Mouse (Mus musculus): ENCODE data around the gene Vmn1r4. TPM values are rescaled to one million over a fixed set of nuclear protein-coding genes. Genes with fewer than 3 reads are reported as not detected.

Gene Vmn1r4
- total RNA-seq, 1 experiment from 2014 or later = 1.4 TPM

GRCm38 (mm10) chr6:56908397-56908796 is 15.4 kb upstream of the Vmn1r4 start:
- no peak; a peak in 1 of 4 replicates for ATAC-seq (replicated peaks in 1 of 2; ENCODE audit: insufficient read depth in 1 of 2, low FRiP score in 2 of 2, low TSS enrichment in 1 of 2, low read depth in 1 of 2, poor library complexity in 2 of 2, severe bottlenecking in 2 of 2)

GRCm38 (mm10) chr6:56908912-56909311 is 14.9 kb upstream of the Vmn1r4 start:
- ATAC-seq (replicated peaks in 1 of 2; ENCODE audit: insufficient read depth in 1 of 2, low FRiP score in 2 of 2, low TSS enrichment in 1 of 2, low read depth in 1 of 2, poor library complexity in 2 of 2, severe bottlenecking in 2 of 2) = peak; percentile 65 to 76

- ATAC-seq (replicated peaks in 1 of 2; ENCODE audit: insufficient read depth in 1 of 2, low FRiP score in 2 of 2, low TSS enrichment in 1 of 2, low read depth in 1 of 2, poor library complexity in 2 of 2, severe bottlenecking in 2 of 2) = no peak
Measured at GRCm38 (mm10) chr6:56910910-56911309, 12.9 kb upstream of the Vmn1r4 start.

GRCm38 (mm10) chr6:56913092-56913858 is 10.5 kb upstream of the Vmn1r4 start:
- ATAC-seq (replicated peaks in 1 of 2; ENCODE audit: insufficient read depth in 1 of 2, low FRiP score in 2 of 2, low TSS enrichment in 1 of 2, low read depth in 1 of 2, poor library complexity in 2 of 2, severe bottlenecking in 2 of 2) = peak; percentile 46 to 49

- ATAC-seq (replicated peaks in 1 of 2; ENCODE audit: insufficient read depth in 1 of 2, low FRiP score in 2 of 2, low TSS enrichment in 1 of 2, low read depth in 1 of 2, poor library complexity in 2 of 2, severe bottlenecking in 2 of 2) = no peak
Measured at GRCm38 (mm10) chr6:56916279-56916678, 7.5 kb upstream of the Vmn1r4 start.

- peak; percentile 12 to 21; a peak in 2 of 4 replicates for ATAC-seq (replicated peaks in 1 of 2; ENCODE audit: insufficient read depth in 1 of 2, low FRiP score in 2 of 2, low TSS enrichment in 1 of 2, low read depth in 1 of 2, poor library complexity in 2 of 2, severe bottlenecking in 2 of 2)
Measured at GRCm38 (mm10) chr6:56917578-56918368, 6.0 kb upstream of the Vmn1r4 start.

- ATAC-seq (replicated peaks in 1 of 2; ENCODE audit: insufficient read depth in 1 of 2, low FRiP score in 2 of 2, low TSS enrichment in 1 of 2, low read depth in 1 of 2, poor library complexity in 2 of 2, severe bottlenecking in 2 of 2) = no peak
Measured at GRCm38 (mm10) chr6:56919330-56920044, 4.3 kb upstream of the Vmn1r4 start.

- no peak for ATAC-seq (replicated peaks in 1 of 2; ENCODE audit: insufficient read depth in 1 of 2, low FRiP score in 2 of 2, low TSS enrichment in 1 of 2, low read depth in 1 of 2, poor library complexity in 2 of 2, severe bottlenecking in 2 of 2)
Measured at GRCm38 (mm10) chr6:56920222-56921092, 3.4 kb upstream of the Vmn1r4 start.

DNA sequence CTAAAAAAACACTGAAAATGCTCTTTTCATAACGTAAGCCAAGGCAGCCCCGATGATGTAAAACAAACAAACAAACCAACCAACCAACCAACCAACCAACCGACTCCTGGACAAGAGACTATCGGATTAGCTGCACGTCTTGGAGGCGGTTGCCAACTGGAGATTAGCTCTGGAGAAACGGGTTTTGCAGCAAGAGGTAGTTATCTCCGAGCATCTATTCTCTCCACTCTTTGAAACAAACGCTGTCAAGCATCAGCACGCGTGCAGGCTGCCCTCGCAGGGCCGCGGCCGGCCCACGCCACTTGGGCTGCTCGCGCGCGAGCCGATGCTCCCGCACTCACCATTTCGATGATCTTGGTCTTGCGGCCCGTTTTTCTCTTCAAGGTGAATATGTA is 487 bp upstream of the Vmn1r4 start:
- ATAC-seq (replicated peaks in 1 of 2; ENCODE audit: insufficient read depth in 1 of 2, low FRiP score in 2 of 2, low TSS enrichment in 1 of 2, low read depth in 1 of 2, poor library complexity in 2 of 2, severe bottlenecking in 2 of 2) = no peak

DNA sequence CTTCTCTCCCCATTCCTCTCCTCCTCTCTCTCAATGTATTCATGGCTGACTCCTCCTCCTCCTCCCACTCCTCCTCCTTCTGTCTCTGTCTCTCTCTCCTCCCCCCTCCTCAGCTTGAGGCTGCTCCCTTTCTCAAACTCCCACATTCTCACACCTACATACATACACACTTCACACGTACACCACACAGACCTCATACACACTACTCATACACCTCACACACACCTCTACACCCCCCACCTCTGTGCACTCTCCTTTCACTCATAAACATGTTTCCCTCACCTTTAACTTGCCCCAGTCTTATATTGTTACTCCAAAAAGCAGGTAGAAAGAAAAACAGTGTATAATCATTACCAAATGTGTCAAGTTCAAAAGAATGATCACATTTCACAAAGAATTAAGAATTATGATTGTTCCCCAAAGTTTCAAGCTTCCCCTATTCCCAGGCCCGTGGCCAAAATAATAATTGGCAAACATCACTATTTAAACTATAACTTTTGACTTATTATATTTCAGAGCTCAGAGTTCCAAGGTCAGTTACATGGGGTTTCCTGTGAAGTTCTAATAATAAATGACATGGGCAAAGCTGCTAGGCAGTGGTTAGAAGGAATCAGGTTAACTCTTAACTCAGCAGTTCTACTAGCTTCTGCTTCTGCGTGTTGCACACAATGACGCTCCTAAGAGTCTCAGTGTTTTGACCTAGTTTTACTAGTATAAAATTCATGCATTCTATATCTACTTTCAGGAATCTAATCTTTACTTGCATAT is 8.0 kb downstream of the Vmn1r4 start:
- peak in 1 of 2 experiments; percentile 29; a peak in 1 of 4 replicates for ATAC-seq (replicated peaks in 1 of 2; ENCODE audit: insufficient read depth in 1 of 2, low FRiP score in 2 of 2, low TSS enrichment in 1 of 2, low read depth in 1 of 2, poor library complexity in 2 of 2, severe bottlenecking in 2 of 2)

DNA sequence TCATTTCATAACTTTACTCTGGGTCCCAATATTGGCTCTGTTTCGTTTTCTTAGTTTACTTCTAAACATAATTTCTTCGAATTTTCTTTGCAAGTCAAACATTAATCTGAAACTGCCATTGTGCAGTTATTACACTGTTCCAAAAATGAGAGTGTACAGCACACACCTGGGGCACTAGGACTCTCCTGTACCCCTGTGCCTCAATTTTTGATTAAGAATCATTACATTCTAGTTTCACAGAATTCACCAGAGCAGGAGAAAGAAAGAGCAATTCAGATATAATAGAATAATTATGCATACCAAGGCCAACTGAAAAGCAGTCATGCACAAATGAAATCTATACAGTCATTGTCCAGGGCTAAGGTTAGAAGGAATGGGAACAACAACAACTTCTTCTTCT is 8.6 kb downstream of the Vmn1r4 start:
- no peak for ATAC-seq (replicated peaks in 1 of 2; ENCODE audit: insufficient read depth in 1 of 2, low FRiP score in 2 of 2, low TSS enrichment in 1 of 2, low read depth in 1 of 2, poor library complexity in 2 of 2, severe bottlenecking in 2 of 2)

- ATAC-seq (replicated peaks in 1 of 2; ENCODE audit: insufficient read depth in 1 of 2, low FRiP score in 2 of 2, low TSS enrichment in 1 of 2, low read depth in 1 of 2, poor library complexity in 2 of 2, severe bottlenecking in 2 of 2) = peak; percentile 56 to 62
Measured at GRCm38 (mm10) chr6:56934366-56934765, 10.6 kb downstream of the Vmn1r4 start.

- no peak for ATAC-seq (replicated peaks in 1 of 2; ENCODE audit: insufficient read depth in 1 of 2, low FRiP score in 2 of 2, low TSS enrichment in 1 of 2, low read depth in 1 of 2, poor library complexity in 2 of 2, severe bottlenecking in 2 of 2)
Measured at GRCm38 (mm10) chr6:56956436-56956835, 32.6 kb downstream of the Vmn1r4 start.

DNA sequence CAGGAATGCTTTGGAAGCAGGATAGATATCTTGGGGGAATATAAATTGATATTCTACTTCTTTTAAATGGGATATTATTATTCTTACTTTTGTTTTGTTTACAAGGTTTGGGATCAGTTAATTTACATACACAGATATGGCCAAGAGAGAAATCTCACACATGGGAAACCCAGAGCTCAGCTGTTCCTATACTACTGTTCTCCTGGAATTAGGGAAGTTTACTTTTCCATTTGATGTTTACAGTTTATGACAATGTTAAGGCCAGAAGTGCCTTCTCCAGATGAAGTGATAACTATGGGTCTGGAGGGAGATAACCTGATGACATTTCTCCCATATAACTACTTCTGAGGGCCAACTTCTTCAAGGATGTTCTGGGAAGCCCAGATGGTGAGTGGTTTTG is 46.2 kb downstream of the Vmn1r4 start, which contains the start of gene Vmn1r5:
TSS of gene Vmn1r5 (plus strand) at position 301 of the 400 bp plus-strand sequence.
- ATAC-seq (replicated peaks in 1 of 2; ENCODE audit: insufficient read depth in 1 of 2, low FRiP score in 2 of 2, low TSS enrichment in 1 of 2, low read depth in 1 of 2, poor library complexity in 2 of 2, severe bottlenecking in 2 of 2) = no peak

DNA sequence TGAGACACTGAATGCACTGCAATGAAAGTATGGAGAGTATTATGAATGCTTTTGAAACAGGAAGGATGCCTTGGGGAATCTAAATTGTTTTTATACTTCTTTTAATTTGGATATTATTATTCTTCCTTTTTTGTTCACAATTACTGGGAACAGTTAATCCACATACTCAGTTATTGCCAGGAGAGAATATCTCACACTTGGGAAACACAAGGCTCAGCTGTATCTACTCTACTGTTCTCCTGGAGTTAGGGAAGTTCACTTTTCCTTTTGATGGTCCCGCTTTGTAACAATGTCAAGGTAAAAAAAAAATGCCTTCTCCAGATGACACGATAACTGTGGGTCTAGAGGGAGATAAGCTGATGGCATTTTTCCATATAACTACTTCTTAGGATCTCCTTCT is 73.1 kb downstream of the Vmn1r4 start, which contains the start of gene Vmn1r6:
TSS of gene Vmn1r6 (plus strand) at position 301 of the 400 bp plus-strand sequence.
- no peak for ATAC-seq (replicated peaks in 1 of 2; ENCODE audit: insufficient read depth in 1 of 2, low FRiP score in 2 of 2, low TSS enrichment in 1 of 2, low read depth in 1 of 2, poor library complexity in 2 of 2, severe bottlenecking in 2 of 2)
